Mouse (Mus musculus): ENCODE measurements at regions not wholly inside any gene's neighbourhood (a gene's known extent, or its start where the extent isn't known, plus 50 kb on each side); places are given as distances from the start of the nearest gene placed in this dataset.

- no peaks in the 10 kb centered on the region for H3K27me3 ChIP-seq (replicated peaks; ENCODE audit: insufficient read depth, low read length)
- no peak overlapping the region for H3K4me2 ChIP-seq (replicated peaks; ENCODE audit: low read depth, low read length)
- ATAC-seq (no peak), DNase-seq (ENCODE audit: low spot score) (no peak)
- no peak overlapping the region for H3K9ac ChIP-seq (replicated peaks; ENCODE audit: low read depth)
- WGBS = 78% methylated on average over 6 of the region's 6 CpGs
- H3K4me3 ChIP-seq (ENCODE audit: low read depth, low read length) = no peak overlapping the region
- no peaks in the 10 kb centered on the region for H3K36me3 ChIP-seq (ENCODE audit: insufficient read depth, low read length)
- H3K27ac ChIP-seq (ENCODE audit: low read length) = no peak overlapping the region
- TF ChIP-seq EP300 (IDR thresholded peaks at IDR 0.05) = no peak
- TF ChIP-seq CTCF (IDR thresholded peaks at IDR 0.05) = no peak
- H3K9me3 ChIP-seq (ENCODE audit: low read length) = no peaks in the 10 kb centered on the region
- no peaks in the 10 kb centered on the region for H3K4me1 ChIP-seq (ENCODE audit: insufficient read depth, low read depth, low read length)
These were observed 75.9 kb upstream of the Dazl start for GRCm38 (mm10) chr17:50369216-50369875.

GRCm38 (mm10) chr17:50370484-50370883 is 77.0 kb upstream of the Dazl start:
- WGBS = 92% methylated on average over 1 of the region's 1 CpGs

DNA sequence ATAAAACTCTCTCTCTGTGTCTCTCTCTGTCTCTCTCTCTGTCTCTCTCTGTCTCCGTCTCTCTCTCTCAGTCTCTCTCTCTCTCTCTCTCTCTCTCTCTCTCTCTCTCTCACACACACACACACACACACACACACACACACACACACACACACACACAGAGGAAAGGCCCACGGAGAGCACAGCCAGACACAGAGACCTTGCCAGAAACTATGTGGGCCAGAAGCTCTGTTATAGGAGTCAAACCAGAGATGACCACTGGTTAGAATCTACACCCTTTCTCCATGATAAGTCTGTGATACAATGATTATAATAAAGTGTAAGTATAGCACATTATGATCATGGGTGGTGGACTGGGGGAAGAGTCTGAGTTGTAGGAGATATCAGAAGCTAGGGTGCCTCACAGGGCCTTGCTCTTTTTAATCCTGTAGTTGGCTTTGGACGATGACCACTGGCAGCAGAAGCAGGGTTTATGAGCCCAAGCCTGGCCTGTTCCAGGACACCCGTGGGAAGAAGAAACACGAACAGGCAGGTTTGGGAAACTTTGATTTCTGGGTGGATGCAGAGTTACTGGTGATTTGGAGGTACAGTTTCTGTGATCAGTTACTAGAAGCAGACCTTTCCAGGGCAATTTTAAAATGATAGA is 80.2 kb upstream of the Dazl start:
- Histone ChIP-seq H3K36me3 (ENCODE audit: insufficient read depth, low read length) (no peaks in the 10 kb centered on the region), H3K9me3 (ENCODE audit: low read length) (no peaks in the 10 kb centered on the region), H3K4me1 (ENCODE audit: insufficient read depth, low read depth, low read length) (no peaks in the 10 kb centered on the region), H3K27me3 (replicated peaks; ENCODE audit: insufficient read depth, low read length) (no peaks in the 10 kb centered on the region), H3K4me3 (ENCODE audit: low read depth, low read length) (no peak overlapping the region), H3K9ac (replicated peaks; ENCODE audit: low read depth) (no peak overlapping the region), H3K27ac (ENCODE audit: low read length) (no peak overlapping the region), H3K4me2 (replicated peaks; ENCODE audit: low read depth, low read length) (no peak overlapping the region)
- WGBS = 80% methylated on average over 5 of the region's 5 CpGs
- ATAC-seq (no peak), DNase-seq (ENCODE audit: low spot score) (no peak)
- TF ChIP-seq EP300 (IDR thresholded peaks at IDR 0.05) = no peak
- no peak for TF ChIP-seq CTCF (IDR thresholded peaks at IDR 0.05)

More at GRCm38 (mm10) chr17:50370484-50370883, 77.0 kb upstream of the Dazl start:
- Histone ChIP-seq H3K4me2 (replicated peaks; ENCODE audit: low read depth, low read length) (no peak overlapping the region), H3K4me3 (ENCODE audit: low read depth, low read length) (no peak overlapping the region), H3K4me1 (ENCODE audit: insufficient read depth, low read depth, low read length) (no peaks in the 10 kb centered on the region), H3K27ac (ENCODE audit: low read length) (no peak overlapping the region), H3K36me3 (ENCODE audit: insufficient read depth, low read length) (no peaks in the 10 kb centered on the region), H3K27me3 (replicated peaks; ENCODE audit: insufficient read depth, low read length) (no peaks in the 10 kb centered on the region), H3K9me3 (ENCODE audit: low read length) (no peaks in the 10 kb centered on the region), H3K9ac (replicated peaks; ENCODE audit: low read depth) (no peak overlapping the region)
- no peak for DNase-seq (ENCODE audit: low spot score)
- no peak for ATAC-seq
- TF ChIP-seq CTCF (IDR thresholded peaks at IDR 0.05) (no peak), EP300 (IDR thresholded peaks at IDR 0.05) (no peak)

GRCm38 (mm10) chr17:50375465-50375864 is 82.0 kb upstream of the Dazl start:
- Histone ChIP-seq H3K27me3 (replicated peaks; ENCODE audit: insufficient read depth, low read length) (no peaks in the 10 kb centered on the region), H3K4me3 (ENCODE audit: low read depth, low read length) (no peak overlapping the region), H3K36me3 (ENCODE audit: insufficient read depth, low read length) (no peaks in the 10 kb centered on the region), H3K9me3 (ENCODE audit: low read length) (no peaks in the 10 kb centered on the region), H3K4me1 (ENCODE audit: insufficient read depth, low read depth, low read length) (no peaks in the 10 kb centered on the region), H3K27ac (ENCODE audit: low read length) (no peak overlapping the region), H3K4me2 (replicated peaks; ENCODE audit: low read depth, low read length) (no peak overlapping the region), H3K9ac (replicated peaks; ENCODE audit: low read depth) (no peak overlapping the region)
- no peak for ATAC-seq
- no peak for DNase-seq (ENCODE audit: low spot score)
- TF ChIP-seq EP300 (IDR thresholded peaks at IDR 0.05) (no peak), CTCF (IDR thresholded peaks at IDR 0.05) (no peak)
- WGBS = 73% methylated on average over 3 of the region's 3 CpGs

- no peaks in the 10 kb centered on the region for H3K9me3 ChIP-seq (ENCODE audit: low read length)
- no peak overlapping the region for H3K4me2 ChIP-seq (replicated peaks; ENCODE audit: low read depth, low read length)
- DNase-seq (ENCODE audit: low spot score) = no peak
- H3K27ac ChIP-seq (ENCODE audit: low read length) = no peak overlapping the region
- H3K4me3 ChIP-seq (ENCODE audit: low read depth, low read length) = no peak overlapping the region
- no peak overlapping the region for H3K9ac ChIP-seq (replicated peaks; ENCODE audit: low read depth)
- no peaks in the 10 kb centered on the region for H3K27me3 ChIP-seq (replicated peaks; ENCODE audit: insufficient read depth, low read length)
- H3K4me1 ChIP-seq (ENCODE audit: insufficient read depth, low read depth, low read length) = no peaks in the 10 kb centered on the region
- ATAC-seq = no peak
- no peaks in the 10 kb centered on the region for H3K36me3 ChIP-seq (ENCODE audit: insufficient read depth, low read length)
- no peak for TF ChIP-seq EP300 (IDR thresholded peaks at IDR 0.05)
- no peak for TF ChIP-seq CTCF (IDR thresholded peaks at IDR 0.05)
- 87% methylated on average over 8 of the region's 8 CpGs for WGBS
These were observed 83.3 kb upstream of the Dazl start for GRCm38 (mm10) chr17:50376708-50377107.

- ATAC-seq (no peak), DNase-seq (ENCODE audit: low spot score) (no peak)
- H3K4me2 ChIP-seq (replicated peaks; ENCODE audit: low read depth, low read length) = no peak overlapping the region
- no peak overlapping the region for H3K9ac ChIP-seq (replicated peaks; ENCODE audit: low read depth)
- no peaks in the 10 kb centered on the region for H3K36me3 ChIP-seq (ENCODE audit: insufficient read depth, low read length)
- H3K27ac ChIP-seq (ENCODE audit: low read length) = no peak overlapping the region
- H3K27me3 ChIP-seq (replicated peaks; ENCODE audit: insufficient read depth, low read length) = no peaks in the 10 kb centered on the region
- no peaks in the 10 kb centered on the region for H3K9me3 ChIP-seq (ENCODE audit: low read length)
- no peak overlapping the region for H3K4me3 ChIP-seq (ENCODE audit: low read depth, low read length)
- no peaks in the 10 kb centered on the region for H3K4me1 ChIP-seq (ENCODE audit: insufficient read depth, low read depth, low read length)
- TF ChIP-seq EP300 (IDR thresholded peaks at IDR 0.05) = no peak
- 79% methylated on average over 3 of the region's 3 CpGs for WGBS
These were observed 84.8 kb upstream of the Dazl start for GRCm38 (mm10) chr17:50378141-50378727.
